Mouse (Mus musculus): ENCODE data around the gene Serpina1b. TPM values are rescaled to one million over a fixed set of nuclear protein-coding genes. Genes with fewer than 3 reads are reported as not detected.
"Not testable (repeated sequence)": the region's sequence is repeated elsewhere in the genome, so short reads cannot be mapped to it uniquely, and the experiment has no call there.

Serpina1b gene
- polyA plus RNA-seq, 1 experiment from 2014 or later: 7.3 TPM

DNA sequence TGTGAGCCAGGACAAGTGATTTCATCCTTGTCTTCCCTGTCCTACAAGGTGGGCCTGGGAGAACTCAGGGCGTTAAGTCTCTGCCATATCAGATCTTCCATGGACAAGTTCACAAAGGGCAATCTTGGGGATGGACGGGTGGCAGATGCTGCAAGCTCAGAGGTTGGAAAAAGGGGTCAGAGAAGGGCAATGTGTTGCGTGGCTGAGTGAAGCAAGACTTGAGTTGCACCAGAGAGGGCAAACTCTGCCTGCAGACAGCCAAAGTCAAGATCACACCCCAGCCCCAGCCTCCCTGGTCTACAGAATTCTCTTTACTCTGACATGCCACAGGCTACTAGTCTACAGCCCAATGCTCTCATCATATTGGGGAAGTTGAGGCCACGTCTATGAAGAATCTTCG lies 6.3 kb downstream of the Serpina1b start:
- H3K4me3 ChIP-seq (ENCODE audit: low read depth, low read length): not testable (repeated sequence)

DNA sequence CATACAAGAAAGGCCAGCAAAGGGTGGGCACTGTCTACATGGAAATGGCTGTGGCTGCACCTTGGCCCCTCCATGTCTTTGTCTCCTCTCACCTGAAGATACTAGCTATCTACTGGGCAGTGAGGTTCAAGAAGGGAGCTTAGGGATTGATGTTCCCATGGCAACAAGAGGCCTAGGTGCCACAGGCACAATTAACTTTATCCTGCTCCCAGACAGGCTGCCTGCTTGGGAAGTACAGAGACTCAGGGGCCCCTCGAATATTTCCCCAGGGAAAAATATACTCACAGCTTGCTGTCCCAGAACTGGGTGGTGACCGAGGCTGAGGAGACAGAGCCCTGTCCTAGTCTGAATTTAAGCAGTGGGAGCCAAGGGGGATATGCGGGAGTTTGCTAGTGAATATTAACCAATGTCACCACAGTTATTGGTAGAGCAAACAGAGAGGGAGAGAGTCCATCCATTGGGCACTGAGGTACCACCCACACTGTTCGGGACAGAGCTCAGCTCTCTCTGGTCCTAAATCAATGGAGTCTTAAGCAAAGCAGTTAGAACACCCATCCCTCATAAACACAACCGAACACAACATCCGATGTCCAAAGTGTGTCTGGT lies 56.8 kb downstream of the Serpina1b start, which contains the start of gene Serpina1d:
Gene Serpina1d (minus strand): TSS at position 347 of the 606 bp plus-strand sequence.
- ATAC-seq (replicated peaks; ENCODE audit: insufficient number of reproducible peaks, low FRiP score, low TSS enrichment); H3K27me3 ChIP-seq (ENCODE audit: control insufficient read depth, insufficient read depth, low read length); H3K36me3 ChIP-seq (ENCODE audit: control insufficient read depth, insufficient read depth, low read length); H3K4me1 ChIP-seq (ENCODE audit: control insufficient read depth, insufficient read depth, low read length); H3K4me2 ChIP-seq; H3K27ac ChIP-seq (ENCODE audit: low read depth, low read length); H3K9me3 ChIP-seq (replicated peaks; ENCODE audit: control insufficient read depth, low read length); H3K9ac ChIP-seq (ENCODE audit: low read depth, low read length); H3K4me3 ChIP-seq (ENCODE audit: low read depth, low read length): not testable (repeated sequence)
- 81% methylated on average over 6 of the region's 6 CpGs for WGBS (ENCODE audit: insufficient replicate concordance)

More for the DNA sequence above, 6.3 kb downstream of the Serpina1b start:
- 63% methylated on average over 5 of the region's 5 CpGs for WGBS (ENCODE audit: insufficient replicate concordance)
- H3K27ac ChIP-seq (ENCODE audit: low read depth, low read length); H3K36me3 ChIP-seq (ENCODE audit: control insufficient read depth, insufficient read depth, low read length); H3K27me3 ChIP-seq (ENCODE audit: control insufficient read depth, insufficient read depth, low read length); ATAC-seq (replicated peaks; ENCODE audit: insufficient number of reproducible peaks, low FRiP score, low TSS enrichment); H3K4me2 ChIP-seq; H3K9me3 ChIP-seq (replicated peaks; ENCODE audit: control insufficient read depth, low read length); H3K9ac ChIP-seq (ENCODE audit: low read depth, low read length); H3K4me1 ChIP-seq (ENCODE audit: control insufficient read depth, insufficient read depth, low read length): not testable (repeated sequence)

DNA sequence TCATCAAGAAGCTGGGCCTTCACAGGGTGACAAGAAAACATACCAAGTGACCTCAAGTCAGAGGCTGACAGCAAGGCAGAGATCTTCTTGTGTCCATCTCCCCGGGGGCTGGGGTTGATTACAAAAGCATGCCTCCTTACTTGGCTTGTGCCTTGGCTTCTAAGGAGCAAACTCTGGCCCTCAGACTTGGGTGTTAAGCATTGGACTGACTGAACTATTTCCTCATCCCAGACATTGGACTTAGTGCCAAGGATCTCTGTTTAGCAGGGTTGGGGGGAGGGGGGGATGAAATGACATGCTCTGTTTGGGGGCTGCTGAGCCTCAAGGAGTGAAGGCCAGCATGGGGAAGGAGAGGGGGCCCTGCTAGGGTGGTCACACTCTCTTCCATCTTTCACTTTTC lies 59.6 kb downstream of the Serpina1b start:
- not testable (repeated sequence) for H3K4me2 ChIP-seq; H3K9me3 ChIP-seq (replicated peaks; ENCODE audit: control insufficient read depth, low read length); H3K4me3 ChIP-seq (ENCODE audit: low read depth, low read length); H3K36me3 ChIP-seq (ENCODE audit: control insufficient read depth, insufficient read depth, low read length); H3K27me3 ChIP-seq (ENCODE audit: control insufficient read depth, insufficient read depth, low read length); H3K27ac ChIP-seq (ENCODE audit: low read depth, low read length); ATAC-seq (replicated peaks; ENCODE audit: insufficient number of reproducible peaks, low FRiP score, low TSS enrichment); H3K4me1 ChIP-seq (ENCODE audit: control insufficient read depth, insufficient read depth, low read length); H3K9ac ChIP-seq (ENCODE audit: low read depth, low read length)
- 78% methylated on average over 1 of the region's 1 CpGs for WGBS (ENCODE audit: insufficient replicate concordance)

DNA sequence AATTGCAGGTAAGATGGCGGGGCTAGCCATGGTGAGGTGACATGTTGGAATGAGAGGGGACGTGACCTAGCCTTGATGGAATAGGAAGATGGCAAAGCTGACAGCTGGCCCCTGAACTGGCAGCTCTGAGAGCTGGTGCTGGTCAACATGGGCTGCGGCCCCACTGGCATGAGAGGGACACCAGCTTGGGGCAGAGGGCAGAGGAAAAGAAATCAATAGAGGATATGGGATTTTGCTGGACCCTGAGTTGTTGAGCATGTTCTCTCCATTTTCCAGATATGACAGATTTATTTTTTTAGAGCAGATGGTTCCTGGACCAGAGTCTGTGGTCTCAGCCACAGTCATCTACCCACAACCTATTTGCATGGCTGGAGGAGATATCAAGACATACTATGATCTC lies 67.1 kb downstream of the Serpina1b start:
- WGBS (ENCODE audit: insufficient replicate concordance): 65% methylated on average over 3 of the region's 3 CpGs
- not testable (repeated sequence) for H3K27me3 ChIP-seq (ENCODE audit: control insufficient read depth, insufficient read depth, low read length); H3K4me1 ChIP-seq (ENCODE audit: control insufficient read depth, insufficient read depth, low read length); H3K4me2 ChIP-seq; H3K36me3 ChIP-seq (ENCODE audit: control insufficient read depth, insufficient read depth, low read length); ATAC-seq (replicated peaks; ENCODE audit: insufficient number of reproducible peaks, low FRiP score, low TSS enrichment); H3K9ac ChIP-seq (ENCODE audit: low read depth, low read length); H3K27ac ChIP-seq (ENCODE audit: low read depth, low read length); H3K4me3 ChIP-seq (ENCODE audit: low read depth, low read length); H3K9me3 ChIP-seq (replicated peaks; ENCODE audit: control insufficient read depth, low read length)

DNA sequence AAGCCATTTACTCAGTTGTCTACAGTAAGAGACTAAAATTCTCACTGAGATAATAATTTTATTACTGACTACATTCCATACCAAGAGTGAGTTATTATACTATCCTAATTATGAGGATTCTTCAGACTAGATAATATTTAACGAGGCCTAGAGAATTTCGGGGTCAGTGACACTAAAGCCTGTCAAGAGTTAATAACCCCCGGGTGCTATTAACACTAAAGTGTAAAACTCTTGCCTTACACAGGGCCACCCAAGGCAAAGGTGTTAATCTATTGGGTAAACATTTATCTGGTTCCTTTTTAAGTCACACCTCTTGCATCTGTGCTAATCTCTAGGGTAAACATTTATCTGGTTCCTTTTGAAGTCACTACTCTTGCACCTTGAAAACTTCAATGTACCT lies 69.9 kb downstream of the Serpina1b start:
- H3K9ac ChIP-seq (ENCODE audit: low read depth, low read length): not testable (repeated sequence)
- 89% methylated on average over 3 of the region's 3 CpGs for WGBS (ENCODE audit: insufficient replicate concordance)

DNA sequence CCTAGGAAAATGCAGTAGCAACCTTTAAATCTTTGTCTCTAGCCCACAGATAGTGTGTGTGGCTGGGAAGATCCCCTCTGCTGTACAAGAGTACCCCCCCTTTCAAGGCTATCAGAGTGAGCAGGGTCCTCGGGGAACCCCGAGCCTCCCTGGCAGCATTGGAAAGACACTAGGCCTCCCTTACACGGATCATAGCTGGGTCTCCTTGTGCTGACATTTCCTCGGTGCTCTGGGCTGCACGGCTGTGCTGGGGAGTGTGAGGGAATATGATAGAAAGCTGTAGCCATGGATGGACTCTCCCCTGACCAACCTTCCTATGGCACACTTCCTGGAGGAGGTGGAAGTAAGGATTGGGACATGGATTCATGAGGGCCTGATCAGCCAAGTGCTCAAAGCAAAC lies 84.2 kb downstream of the Serpina1b start:
- ATAC-seq (replicated peaks; ENCODE audit: insufficient number of reproducible peaks, low FRiP score, low TSS enrichment); H3K36me3 ChIP-seq (ENCODE audit: control insufficient read depth, insufficient read depth, low read length); H3K9ac ChIP-seq (ENCODE audit: low read depth, low read length); H3K27ac ChIP-seq (ENCODE audit: low read depth, low read length); H3K4me1 ChIP-seq (ENCODE audit: control insufficient read depth, insufficient read depth, low read length); H3K4me3 ChIP-seq (ENCODE audit: low read depth, low read length); H3K27me3 ChIP-seq (ENCODE audit: control insufficient read depth, insufficient read depth, low read length); H3K4me2 ChIP-seq; H3K9me3 ChIP-seq (replicated peaks; ENCODE audit: control insufficient read depth, low read length): not testable (repeated sequence)
- 87% methylated on average over 5 of the region's 5 CpGs for WGBS (ENCODE audit: insufficient replicate concordance)

More for the DNA sequence above, 69.9 kb downstream of the Serpina1b start:
- H3K9me3 ChIP-seq (replicated peaks; ENCODE audit: control insufficient read depth, low read length); H3K27me3 ChIP-seq (ENCODE audit: control insufficient read depth, insufficient read depth, low read length); H3K36me3 ChIP-seq (ENCODE audit: control insufficient read depth, insufficient read depth, low read length); H3K4me2 ChIP-seq; H3K4me1 ChIP-seq (ENCODE audit: control insufficient read depth, insufficient read depth, low read length); H3K4me3 ChIP-seq (ENCODE audit: low read depth, low read length); H3K27ac ChIP-seq (ENCODE audit: low read depth, low read length); ATAC-seq (replicated peaks; ENCODE audit: insufficient number of reproducible peaks, low FRiP score, low TSS enrichment): not testable (repeated sequence)

DNA sequence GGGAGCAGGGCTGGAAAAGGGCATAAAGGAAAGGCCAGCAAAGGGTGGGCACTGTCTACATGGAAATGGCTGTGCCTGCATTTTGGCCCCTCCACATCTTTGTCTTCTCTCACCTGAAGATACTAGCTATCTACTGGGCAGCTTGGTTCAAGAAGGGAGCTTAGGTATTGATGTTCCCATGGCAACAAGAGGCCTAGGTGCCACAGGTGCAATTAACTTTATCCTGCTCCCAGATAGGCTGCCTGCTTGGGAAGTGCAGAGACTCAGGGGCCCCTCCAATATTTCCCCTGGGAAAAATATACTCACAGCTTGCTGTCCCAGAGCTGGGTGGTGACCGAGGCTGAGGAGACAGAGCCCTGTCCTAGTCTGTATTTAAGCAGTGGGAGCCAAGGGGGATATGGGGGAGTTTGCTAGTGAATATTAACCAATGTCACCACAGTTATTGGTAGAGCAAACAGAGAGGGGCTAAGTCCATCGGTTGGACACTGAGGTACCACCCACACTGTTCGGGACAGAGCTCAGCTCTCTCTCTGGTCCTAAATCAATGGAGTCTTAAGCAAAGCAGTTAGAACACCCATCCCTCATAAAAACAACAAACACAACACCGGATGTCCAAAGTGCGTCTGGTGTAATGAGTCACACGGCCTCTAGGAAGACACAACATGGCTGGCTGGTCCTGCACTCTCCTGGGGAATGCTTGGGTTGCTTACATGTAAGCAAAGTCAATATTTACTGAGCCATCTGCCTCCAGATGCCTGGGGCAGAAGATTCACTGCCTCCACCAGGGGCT lies 92.2 kb downstream of the Serpina1b start:
- not testable (repeated sequence) for H3K4me1 ChIP-seq (ENCODE audit: control insufficient read depth, insufficient read depth, low read length); H3K36me3 ChIP-seq (ENCODE audit: control insufficient read depth, insufficient read depth, low read length); H3K4me2 ChIP-seq; ATAC-seq (replicated peaks; ENCODE audit: insufficient number of reproducible peaks, low FRiP score, low TSS enrichment); H3K4me3 ChIP-seq (ENCODE audit: low read depth, low read length); H3K9ac ChIP-seq (ENCODE audit: low read depth, low read length); H3K27ac ChIP-seq (ENCODE audit: low read depth, low read length); H3K9me3 ChIP-seq (replicated peaks; ENCODE audit: control insufficient read depth, low read length); H3K27me3 ChIP-seq (ENCODE audit: control insufficient read depth, insufficient read depth, low read length)
- 84% methylated on average over 5 of the region's 6 CpGs for WGBS (ENCODE audit: insufficient replicate concordance)

DNA sequence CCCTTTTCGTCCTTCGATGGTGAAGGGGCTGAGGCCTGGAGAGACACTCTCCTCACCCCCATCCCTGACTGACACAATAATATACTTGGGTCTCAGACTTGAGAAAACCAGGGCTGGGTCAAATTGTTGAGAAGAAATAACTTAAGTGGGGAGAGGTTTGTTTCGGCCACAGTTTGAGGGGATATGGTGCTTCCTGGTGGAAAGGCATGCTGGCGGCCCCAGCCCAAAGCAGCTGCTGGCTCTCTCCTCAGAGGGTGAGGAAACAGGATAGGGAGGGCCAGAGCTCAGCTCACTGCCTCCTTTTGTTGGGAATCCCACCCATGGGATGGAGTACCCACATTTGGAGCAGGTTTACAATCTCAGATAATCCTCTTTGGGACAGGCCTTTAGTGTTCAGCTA lies 94.6 kb downstream of the Serpina1b start:
- not testable (repeated sequence) for H3K4me2 ChIP-seq; H3K9ac ChIP-seq (ENCODE audit: low read depth, low read length); H3K27me3 ChIP-seq (ENCODE audit: control insufficient read depth, insufficient read depth, low read length); ATAC-seq (replicated peaks; ENCODE audit: insufficient number of reproducible peaks, low FRiP score, low TSS enrichment); H3K4me1 ChIP-seq (ENCODE audit: control insufficient read depth, insufficient read depth, low read length); H3K9me3 ChIP-seq (replicated peaks; ENCODE audit: control insufficient read depth, low read length); H3K36me3 ChIP-seq (ENCODE audit: control insufficient read depth, insufficient read depth, low read length); H3K27ac ChIP-seq (ENCODE audit: low read depth, low read length); H3K4me3 ChIP-seq (ENCODE audit: low read depth, low read length)
- 78% methylated on average over 4 of the region's 4 CpGs for WGBS (ENCODE audit: insufficient replicate concordance)

DNA sequence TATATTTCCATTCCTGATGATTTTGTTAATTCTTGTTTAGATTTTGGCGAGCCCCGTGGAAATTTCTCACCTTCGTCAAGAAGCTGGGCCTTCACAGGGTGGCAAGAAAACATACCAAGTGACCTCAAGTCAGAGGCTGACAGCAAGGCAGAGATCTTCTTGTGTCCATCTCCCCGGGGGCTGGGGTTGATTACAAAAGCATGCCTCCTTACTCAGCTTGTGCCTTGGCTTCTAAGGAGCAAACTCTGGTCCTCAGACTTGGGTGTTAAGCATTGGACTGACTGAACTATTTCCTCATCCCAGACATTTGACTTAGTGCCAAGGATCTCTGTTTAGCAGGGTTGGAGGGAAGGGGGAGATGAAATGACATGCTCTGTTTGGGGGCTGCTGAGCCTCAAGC lies 95.1 kb downstream of the Serpina1b start:
- WGBS (ENCODE audit: insufficient replicate concordance): 75% methylated on average over 4 of the region's 4 CpGs
- not testable (repeated sequence) for H3K9ac ChIP-seq (ENCODE audit: low read depth, low read length); H3K9me3 ChIP-seq (replicated peaks; ENCODE audit: control insufficient read depth, low read length); H3K27me3 ChIP-seq (ENCODE audit: control insufficient read depth, insufficient read depth, low read length); H3K27ac ChIP-seq (ENCODE audit: low read depth, low read length); H3K4me3 ChIP-seq (ENCODE audit: low read depth, low read length); H3K4me1 ChIP-seq (ENCODE audit: control insufficient read depth, insufficient read depth, low read length); ATAC-seq (replicated peaks; ENCODE audit: insufficient number of reproducible peaks, low FRiP score, low TSS enrichment); H3K4me2 ChIP-seq; H3K36me3 ChIP-seq (ENCODE audit: control insufficient read depth, insufficient read depth, low read length)
